Mouse (Mus musculus) forebrain, embryonic 14.5 days (tissue): Measurements from ENCODE around the gene Spast. TPM values are rescaled to one million over a fixed set of nuclear protein-coding genes. Genes with fewer than 3 reads are reported as not detected.

Experiments used
- ATAC-seq: fragments of 200-750 bp; cut with Nextera tagmentation; 2 replicates; pipeline ENCODE4 v1.8.0; 2017; ENCODE audit warnings: mild to moderate bottlenecking, moderate library complexity
- DNase-seq: peaks from one replicate; pipeline ENCODE4 v3.0.0-alpha.2; 2015; ENCODE audit warnings: low spot score
- H3K27ac ChIP-seq: fragments of 300-500 bp; sonication (generic); 2 replicates; pipeline ENCODE4 v1.5.1; 2014; ENCODE audit warnings: low read depth, mild to moderate bottlenecking, control low read depth, low read length, moderate library complexity
- H3K27me3 ChIP-seq: fragments of 300-500 bp; sonication (generic); replicated peaks from 2 replicates; pipeline ENCODE4 v1.6.1; 2014; ENCODE audit warnings: low read length, control low read depth, mixed read lengths; ENCODE audit not compliant: control insufficient read depth, insufficient read depth
- H3K36me3 ChIP-seq: fragments of 300-500 bp; sonication (generic); 2 replicates; pipeline ENCODE4 v1.6.1; 2014; ENCODE audit warnings: low read length, control low read depth; ENCODE audit not compliant: control insufficient read depth, insufficient read depth
- H3K4me1 ChIP-seq: fragments of 300-500 bp; sonication (generic); 2 replicates; pipeline ENCODE4 v1.6.1; 2014; ENCODE audit warnings: antibody characterized with exemption, low read length, control low read depth; ENCODE audit not compliant: control insufficient read depth, insufficient read depth
- H3K4me2 ChIP-seq: fragments of 300-500 bp; sonication (generic); 2 replicates; pipeline ENCODE4 v1.6.1; 2014; ENCODE audit warnings: mild to moderate bottlenecking, control low read depth, low read length
- H3K4me3 ChIP-seq: fragments of 300-500 bp; sonication (generic); 2 replicates; pipeline ENCODE4 v1.5.1; 2014; ENCODE audit warnings: low read depth, low read length, control low read depth
- H3K9ac ChIP-seq: fragments of 300-500 bp; sonication (generic); 2 replicates; pipeline ENCODE4 v1.6.1; 2014; ENCODE audit warnings: mild to moderate bottlenecking, low read length, control low read depth, moderate library complexity
- H3K9me3 ChIP-seq: fragments of 300-500 bp; sonication (generic); replicated peaks from 2 replicates; pipeline ENCODE4 v1.6.1; 2016; ENCODE audit warnings: low read length, control low read depth, mixed read lengths; ENCODE audit not compliant: control insufficient read depth
- WGBS: fragments of 180-500 bp; shearing (Covaris S2); extraction: QIAGEN DNeasy Blood & Tissue Kit; methylation state at CpG from one replicate; pipeline ENCODE4 v1.1.7; 2014; 5-methylcytosine and 5-hydroxymethylcytosine counted together
- polyA plus RNA-seq: library from polyadenylated mRNA; unstranded; fragments of >200 nt; fragmentation: Nextera tagmentation; extraction: Ambion mirVana; gene quantifications from 2 replicates; pipeline ENCODE4 v1.2.1, GENCODE M21; 2014

The Spast gene
- polyA plus RNA-seq, 1 experiment from 2014 or later: 40.3 TPM

DNA sequence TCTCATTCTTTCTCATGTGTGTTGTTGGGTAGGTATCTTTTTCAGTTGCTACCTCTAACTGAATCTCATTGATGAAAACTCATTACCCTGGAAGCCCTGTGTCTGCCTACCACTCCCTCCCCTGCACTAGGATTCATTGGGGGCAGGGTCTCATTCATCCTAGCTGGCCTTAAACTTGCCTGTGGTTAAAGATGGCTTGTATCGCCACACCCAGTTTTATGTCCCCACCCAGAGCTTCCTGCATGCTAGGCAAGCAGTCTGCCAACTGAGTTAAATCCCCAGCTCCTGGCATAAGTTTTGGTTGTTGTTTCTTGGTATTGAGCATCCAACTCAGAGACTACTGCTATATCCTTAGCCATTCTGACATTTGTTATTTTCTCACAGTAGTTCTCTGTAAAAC, 24.8 kb downstream of the Spast start:
- Histone ChIP-seq H3K36me3 (peaks cover 60% of the 10 kb centered on the region), H3K4me1 (no peaks in the 10 kb centered on the region), H3K27ac (no peak overlapping the region), H3K9ac (no peak overlapping the region), H3K27me3 (no peaks in the 10 kb centered on the region), H3K4me3 (no peak overlapping the region), H3K4me2 (no peak overlapping the region), H3K9me3 (no peaks in the 10 kb centered on the region)
- 100% methylated on average over 1 of the region's 1 CpGs for WGBS
- no peak for ATAC-seq
- DNase-seq: no peak

DNA sequence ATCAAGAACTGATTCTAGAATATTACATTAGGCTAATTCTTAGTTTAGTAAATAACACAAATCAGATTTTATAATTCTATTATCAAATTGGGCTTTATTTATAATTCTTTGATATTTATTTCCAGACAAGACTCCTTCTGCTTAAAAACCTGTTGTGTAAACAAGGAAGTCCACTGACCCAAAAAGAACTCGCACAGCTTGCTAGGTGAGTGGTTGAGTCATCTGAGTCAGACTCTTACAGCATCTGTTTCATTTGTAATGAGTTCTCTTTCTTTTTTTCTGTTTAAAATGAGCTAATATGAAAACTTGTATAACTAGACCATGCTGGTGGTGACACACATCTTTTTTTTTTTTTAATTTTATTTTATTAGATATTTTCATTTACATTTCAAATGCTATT, 38.1 kb downstream of the Spast start:
- Histone ChIP-seq H3K9ac (no peak overlapping the region), H3K9me3 (no peaks in the 10 kb centered on the region), H3K4me3 (no peak overlapping the region), H3K36me3 (peaks cover 73% of the 10 kb centered on the region), H3K4me1 (no peaks in the 10 kb centered on the region), H3K4me2 (no peak overlapping the region), H3K27ac (no peak overlapping the region), H3K27me3 (no peaks in the 10 kb centered on the region)
- 93% methylated on average over 1 of the region's 1 CpGs for WGBS
- DNase-seq (no peak), ATAC-seq (no peak)

DNA sequence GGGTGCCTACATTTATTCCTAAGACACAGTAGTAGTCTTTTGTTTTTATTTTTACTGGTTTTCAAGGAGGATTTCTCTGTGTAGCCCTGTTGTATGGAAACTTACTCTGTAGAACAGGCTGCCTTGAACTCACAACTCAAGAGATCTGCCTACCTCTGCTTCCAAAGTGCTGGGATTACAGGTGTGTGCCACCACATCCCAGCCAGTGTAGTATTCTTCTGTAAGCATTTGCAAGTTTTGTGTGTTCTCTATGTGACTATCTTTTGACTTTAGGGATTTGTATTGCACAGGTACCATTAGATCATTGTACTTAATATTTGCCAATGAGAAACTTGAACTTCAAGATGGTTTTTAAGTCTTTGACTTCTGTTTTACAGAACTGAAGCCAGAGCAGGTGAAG, 47.9 kb downstream of the Spast start:
- DNase-seq: no peak
- Histone ChIP-seq H3K9me3 (no peaks in the 10 kb centered on the region), H3K27ac (no peak overlapping the region), H3K27me3 (no peaks in the 10 kb centered on the region), H3K4me3 (no peak overlapping the region), H3K4me1 (no peaks in the 10 kb centered on the region), H3K4me2 (no peak overlapping the region), H3K36me3 (peaks cover 75% of the 10 kb centered on the region), H3K9ac (no peak overlapping the region)
- ATAC-seq: no peak

DNA sequence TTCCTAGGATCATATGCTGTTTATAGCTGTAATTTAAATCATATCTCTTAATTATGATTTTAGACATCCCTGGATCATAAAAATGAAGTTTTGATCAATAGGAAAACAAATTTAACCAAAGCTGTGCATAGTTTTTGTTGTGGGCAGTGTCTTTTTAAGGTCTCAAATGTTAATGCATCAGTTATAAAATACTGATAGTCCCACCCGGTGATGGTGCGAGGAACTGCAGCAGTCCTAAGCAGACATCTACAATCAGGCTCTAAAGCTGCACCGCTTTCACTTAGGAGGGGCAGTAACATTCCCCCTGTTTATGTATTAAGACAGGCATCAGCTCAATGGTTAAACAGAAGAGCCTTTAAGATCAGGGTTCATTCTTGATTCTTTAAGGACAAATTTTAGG, 51.1 kb downstream of the Spast start:
- Histone ChIP-seq H3K4me3 (no peak overlapping the region), H3K9me3 (no peaks in the 10 kb centered on the region), H3K4me1 (no peaks in the 10 kb centered on the region), H3K9ac (no peak overlapping the region), H3K4me2 (no peak overlapping the region), H3K27me3 (no peaks in the 10 kb centered on the region), H3K36me3 (peaks cover 43% of the 10 kb centered on the region), H3K27ac (no peak overlapping the region)
- ATAC-seq: no peak
- DNase-seq: no peak
- whole genome bisulfite sequencing: 84% methylated on average over 3 of the region's 3 CpGs

DNA sequence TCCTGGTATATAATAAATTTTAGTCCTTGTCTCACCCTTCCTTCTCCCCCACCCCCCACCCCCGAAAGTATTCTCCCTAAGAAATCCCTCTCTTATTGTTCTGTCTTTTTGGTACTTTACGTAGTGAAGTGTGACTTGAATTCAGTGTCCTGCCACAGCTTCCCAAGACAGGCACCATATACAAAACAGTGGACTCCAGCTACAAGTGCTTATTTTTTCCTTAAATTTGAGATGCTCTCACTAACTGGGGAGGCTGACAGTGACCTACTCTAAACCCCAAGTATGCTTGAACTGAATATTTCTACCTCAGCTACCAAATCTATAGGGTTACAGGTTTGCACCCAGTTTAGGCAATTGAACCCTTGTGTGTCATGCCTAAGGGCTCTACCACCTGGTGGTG, 55.6 kb downstream of the Spast start:
- DNase-seq (no peak), ATAC-seq (no peak)
- no peak overlapping the region for H3K4me2 ChIP-seq
- no peak overlapping the region for H3K27ac ChIP-seq
- H3K27me3 ChIP-seq: no peaks in the 10 kb centered on the region
- H3K4me1 ChIP-seq: peaks cover 4% of the 10 kb centered on the region; the same call in 1 of the 2 replicates
- WGBS: 87% methylated on average over 2 of the region's 2 CpGs
- peaks cover 7% of the 10 kb centered on the region for H3K36me3 ChIP-seq
- no peaks in the 10 kb centered on the region for H3K9me3 ChIP-seq
- H3K4me3 ChIP-seq: no peak overlapping the region
- no peak overlapping the region for H3K9ac ChIP-seq

DNA sequence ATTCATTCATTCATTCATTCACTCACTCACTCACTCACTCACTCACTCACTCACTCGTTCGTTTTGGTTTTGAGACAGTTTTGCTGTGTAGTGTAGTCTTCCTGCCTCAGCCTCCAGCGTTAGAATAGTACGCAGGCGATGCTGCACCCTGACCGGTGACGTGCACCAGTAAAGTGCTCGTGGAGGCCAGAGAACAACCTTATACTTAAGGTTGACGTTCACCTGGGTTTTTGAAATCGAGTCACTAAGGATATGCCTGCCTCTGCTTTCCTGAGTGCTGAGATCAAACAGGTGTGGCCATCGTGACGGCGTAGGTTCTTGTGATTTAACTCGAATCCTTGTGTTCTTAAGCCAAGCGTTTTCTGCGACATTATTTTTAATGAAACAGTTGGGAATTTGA, 56.1 kb downstream of the Spast start:
- Histone ChIP-seq H3K4me1 (peaks cover 4% of the 10 kb centered on the region; the same call in 1 of the 2 replicates), H3K4me2 (peak overlapping the region; percentile 71), H3K27ac (no peak overlapping the region), H3K4me3 (peak overlapping the region; percentile 90), H3K27me3 (no peaks in the 10 kb centered on the region), H3K9me3 (no peaks in the 10 kb centered on the region), H3K9ac (peak overlapping the region; percentile 17), H3K36me3 (peaks cover 6% of the 10 kb centered on the region)
- WGBS: 38% methylated on average over 16 of the region's 16 CpGs
- DNase-seq (peak; percentile 5), ATAC-seq (peak; percentile 22)

DNA sequence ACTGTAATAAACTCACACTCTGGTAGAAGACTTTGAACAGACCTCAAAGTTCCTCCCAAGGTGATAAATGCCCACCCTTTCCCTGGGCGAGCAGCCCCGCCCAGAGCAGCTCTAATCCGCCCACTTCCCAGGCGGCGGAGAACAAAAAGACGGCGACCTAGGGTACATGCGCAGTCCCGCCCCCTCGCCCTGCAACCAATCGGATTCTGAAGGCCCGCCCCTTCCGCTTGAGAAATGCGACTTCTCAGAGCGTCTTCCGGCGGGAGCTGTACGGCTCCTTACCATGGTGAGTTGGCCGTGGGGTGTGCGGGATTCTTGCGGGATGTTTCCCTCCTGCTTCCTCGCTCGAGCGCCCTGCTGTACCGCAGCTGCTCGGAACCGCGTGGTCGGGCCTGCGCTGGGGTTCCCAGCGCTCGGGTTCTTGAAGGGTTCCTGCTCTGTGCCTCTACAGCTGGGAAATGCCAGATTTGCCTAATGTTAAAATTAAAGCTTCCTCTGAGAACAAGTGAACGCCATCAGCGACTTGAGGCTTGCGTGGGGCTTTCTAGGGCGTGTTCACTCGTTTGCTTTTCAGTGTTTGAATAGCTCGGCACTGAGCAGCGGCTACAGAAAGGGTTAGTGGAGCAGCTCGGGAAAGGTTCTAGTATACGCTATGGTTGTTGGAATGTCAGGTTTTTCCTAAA, 56.7 kb downstream of the Spast start, which contains the start of gene Slc30a6:
Slc30a6 (plus strand) TSS at position 226 of the 683 bp plus-strand sequence.
- no peaks in the 10 kb centered on the region; the same call in 1 of the 2 replicates for H3K36me3 ChIP-seq
- peak within 1 kb of the TSS; percentile 95 for H3K9ac ChIP-seq
- peak within 1 kb of the TSS; percentile 90 for H3K4me3 ChIP-seq
- no peaks in the 10 kb centered on the region for H3K9me3 ChIP-seq
- DNase-seq (peak; percentile 99), ATAC-seq (peak; percentile 99)
- no peaks in the 10 kb centered on the region for H3K27me3 ChIP-seq
- H3K4me1 ChIP-seq: peaks cover 4% of the 10 kb centered on the region; the same call in 1 of the 2 replicates
- under 1% methylated on average over 41 of the region's 41 CpGs for WGBS
- peak within 1 kb of the TSS; percentile 71 for H3K4me2 ChIP-seq
- H3K27ac ChIP-seq: peak within 1 kb of the TSS; percentile 89

DNA sequence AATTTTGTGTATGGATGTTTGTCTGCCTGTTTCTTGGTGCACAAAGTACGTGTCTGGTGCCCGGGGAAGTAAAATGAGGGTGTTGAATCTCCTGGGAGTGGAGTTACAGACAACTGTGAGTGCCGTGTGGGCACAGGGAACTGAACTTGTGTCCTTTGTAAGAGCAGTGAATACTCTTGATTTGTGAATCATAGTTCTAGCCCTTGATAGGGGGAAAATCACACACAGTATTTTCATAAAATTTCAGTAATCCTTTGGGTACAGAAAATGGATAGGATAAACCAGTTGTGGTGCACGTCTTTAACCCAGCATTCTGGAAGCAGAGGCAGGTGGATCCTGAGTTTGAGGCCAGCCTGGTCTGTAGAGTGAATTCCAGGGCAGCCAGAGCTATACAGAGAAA, 58.0 kb downstream of the Spast start:
- ATAC-seq: no peak

DNA sequence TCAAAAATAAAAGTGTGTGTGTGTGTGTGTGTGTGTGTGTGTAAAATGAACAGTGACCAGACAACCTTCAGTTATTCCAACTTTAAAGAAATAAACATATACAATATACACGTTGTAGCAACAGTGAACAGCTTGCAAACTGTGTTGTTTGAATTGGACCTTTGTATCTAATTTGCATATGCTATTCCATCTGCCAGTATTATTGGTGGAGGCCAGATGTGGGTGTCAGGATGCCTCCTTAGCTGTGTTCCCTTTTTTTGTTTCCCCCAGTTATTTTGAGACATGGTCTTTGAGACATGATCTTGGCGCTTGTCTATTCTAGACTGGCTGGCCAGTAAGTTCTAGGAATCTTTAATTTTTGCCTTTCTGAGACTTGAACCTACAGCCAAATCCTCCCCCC, 58.4 kb downstream of the Spast start:
- Histone ChIP-seq H3K27me3 (no peaks in the 10 kb centered on the region), H3K36me3 (peaks cover 4% of the 10 kb centered on the region; the same call in 1 of the 2 replicates), H3K4me3 (no peak overlapping the region), H3K4me1 (peaks cover 4% of the 10 kb centered on the region; the same call in 1 of the 2 replicates), H3K4me2 (no peak overlapping the region), H3K27ac (no peak overlapping the region), H3K9ac (no peak overlapping the region), H3K9me3 (no peaks in the 10 kb centered on the region)
- DNase-seq: no peak
- 82% methylated on average over 2 of the region's 2 CpGs for WGBS
- no peak for ATAC-seq

More for the DNA sequence above, 58.0 kb downstream of the Spast start:
- DNase-seq: no peak
- Histone ChIP-seq H3K9me3 (no peaks in the 10 kb centered on the region), H3K27me3 (no peaks in the 10 kb centered on the region), H3K27ac (no peak overlapping the region), H3K4me3 (no peak overlapping the region), H3K36me3 (no peaks in the 10 kb centered on the region), H3K4me1 (peaks cover 4% of the 10 kb centered on the region; the same call in 1 of the 2 replicates), H3K4me2 (peak overlapping the region; percentile 71), H3K9ac (no peak overlapping the region)
- WGBS: 75% methylated on average over 4 of the region's 4 CpGs
